Mouse (Mus musculus) limb, embryonic 12.5 days (tissue): Measurements from ENCODE around the gene Sh3d19. TPM values are rescaled to one million over a fixed set of nuclear protein-coding genes. Genes with fewer than 3 reads are reported as not detected.

ENCODE experiments used
- polyA plus RNA-seq: library from polyadenylated mRNA; unstranded; fragments of >200 nt; fragmentation: Nextera tagmentation; extraction: Ambion mirVana; gene quantifications from 2 replicates; pipeline ENCODE4 v1.2.1, GENCODE M21; 2016

The Sh3d19 gene
- polyA plus RNA-seq, 1 experiment from 2014 or later = 20.6 TPM

Other genes with a start within 250 kb of the Sh3d19 start
- gene Fam160a1, start 153.8 kb upstream of the Sh3d19 start, polyA plus RNA-seq = 2.1 and 2.3 TPM in 2 replicates
- gene Glt28d2, start 83.6 kb upstream of the Sh3d19 start, polyA plus RNA-seq = 1.2 and 1.5 TPM in 2 replicates
- 3.4 and 4.8 TPM in 2 replicates for gene Gm37240, start 83.6 kb upstream of the Sh3d19 start, polyA plus RNA-seq
- not detected in 2 replicates for gene Prss48, start 31.4 kb downstream of the Sh3d19 start, polyA plus RNA-seq
- 1,233 and 1,304 TPM in 2 replicates for gene Rps3a1, start 171.6 kb downstream of the Sh3d19 start, polyA plus RNA-seq